In genomic region chr5:134175696-134176095, GRCm38 (mm10) we compare ENCODE assay signal across 8 mouse cellular contexts. TPM values are rescaled to one million over a fixed set of nuclear protein-coding genes. Genes with fewer than 3 reads are reported as not detected.
DNase-seq lines count a peak whose midpoint lies in the region; ATAC-seq and TF ChIP-seq lines count a peak whose summit lies in the region.

No protein-coding gene starts in this region.

- peak overlapping the region; percentile 82 for H3K9ac ChIP-seq in heart, embryonic 16.5 days (ENCODE audit: low read length)
- peak overlapping the region; percentile 94 for H3K9ac ChIP-seq in MEL (ENCODE audit: control insufficient read depth, low read depth, low read length, poor library complexity, severe bottlenecking)
- H3K9ac ChIP-seq in embryonic facial prominence, embryonic 15.5 days = peak overlapping the region; percentile 21
- peak overlapping the region; percentile 62 for H3K9ac ChIP-seq in liver, embryonic 11.5 days (ENCODE audit: low read depth, low read length)

- no peak for TF ChIP-seq CTCF in MEL (IDR thresholded peaks at IDR 0.05 in 2 of 3, conservative IDR thresholded peaks at IDR 0.05 in 1 of 3; ENCODE audit: control insufficient read depth in 1 of 3, insufficient read depth in 1 of 3, low read depth in 2 of 3, low read length in 3 of 3, poor library complexity in 1 of 3, severe bottlenecking in 1 of 3)

- no peak for TF ChIP-seq POLR2A in MEL (IDR thresholded peaks at IDR 0.05; ENCODE audit: control insufficient read depth in 1 of 2, insufficient read depth in 1 of 2, low read depth in 1 of 2, low read length in 2 of 2, poor library complexity in 1 of 2)

- peaks cover 3% of the 10 kb centered on the region; the same call in 1 of the 2 replicates for H3K36me3 ChIP-seq in heart, embryonic 16.5 days (ENCODE audit: control insufficient read depth, insufficient read depth)
- H3K36me3 ChIP-seq in MEL (ENCODE audit: control insufficient read depth in 1 of 2, insufficient read depth in 2 of 2, low read length in 2 of 2) = peaks cover 2 to 14% of the 10 kb centered on the region in 2 experiments
- peaks cover 11% of the 10 kb centered on the region; the same call in 1 of the 2 replicates for H3K36me3 ChIP-seq in embryonic facial prominence, embryonic 15.5 days
- peaks cover 6% of the 10 kb centered on the region; the same call in 1 of the 2 replicates for H3K36me3 ChIP-seq in liver, embryonic 11.5 days (ENCODE audit: control insufficient read depth, insufficient read depth, low read length)

- peak overlapping the region; percentile 83 for H3K27ac ChIP-seq in heart, embryonic 16.5 days (ENCODE audit: low read length)
- H3K27ac ChIP-seq in MEL (ENCODE audit: control insufficient read depth, low read depth, low read length) = peak overlapping the region; percentile 80
- H3K27ac ChIP-seq in embryonic facial prominence, embryonic 15.5 days (replicated peaks) = peak overlapping the region; percentile 70
- H3K27ac ChIP-seq in liver, embryonic 11.5 days (ENCODE audit: low read depth, low read length) = peak overlapping the region; percentile 72; the same call in 1 of the 2 replicates

- peaks cover 15% of the 10 kb centered on the region for H3K4me1 ChIP-seq in heart, embryonic 16.5 days (ENCODE audit: control insufficient read depth, insufficient read depth, low read length)
- H3K4me1 ChIP-seq in MEL (ENCODE audit: control insufficient read depth in 1 of 2, insufficient read depth in 2 of 2, low read length in 2 of 2) = peaks cover 0 to 6% of the 10 kb centered on the region in 2 experiments; a peak in 2 of 4 replicates
- H3K4me1 ChIP-seq in embryonic facial prominence, embryonic 15.5 days = peaks cover 15% of the 10 kb centered on the region
- peaks cover 14% of the 10 kb centered on the region for H3K4me1 ChIP-seq in liver, embryonic 11.5 days (replicated peaks; ENCODE audit: control insufficient read depth, insufficient read depth, low read length)

- peak overlapping the region; percentile 90 for H3K4me2 ChIP-seq in heart, embryonic 16.5 days (ENCODE audit: low read depth, low read length)
- H3K4me2 ChIP-seq in embryonic facial prominence, embryonic 15.5 days (replicated peaks) = peak overlapping the region; percentile 85
- H3K4me2 ChIP-seq in liver, embryonic 11.5 days = peak overlapping the region; percentile 85

- H3K4me3 ChIP-seq in heart, embryonic 16.5 days (ENCODE audit: low read length) = peak overlapping the region; percentile 92
- H3K4me3 ChIP-seq in MEL (ENCODE audit: control insufficient read depth in 1 of 2, insufficient read depth in 1 of 2, low read depth in 2 of 2, low read length in 2 of 2) = peak overlapping the region; percentile 93 to 97
- peak overlapping the region; percentile 63 for H3K4me3 ChIP-seq in embryonic facial prominence, embryonic 15.5 days (replicated peaks)
- peak overlapping the region; percentile 68 for H3K4me3 ChIP-seq in liver, embryonic 11.5 days (ENCODE audit: low read depth, low read length)

- H3K27me3 ChIP-seq in heart, embryonic 16.5 days (ENCODE audit: control insufficient read depth, insufficient read depth, low read length) = no peaks in the 10 kb centered on the region
- H3K27me3 ChIP-seq in MEL (ENCODE audit: control insufficient read depth in 1 of 2, insufficient read depth in 2 of 2, low read length in 2 of 2) = no peaks in the 10 kb centered on the region
- no peaks in the 10 kb centered on the region for H3K27me3 ChIP-seq in embryonic facial prominence, embryonic 15.5 days
- no peaks in the 10 kb centered on the region for H3K27me3 ChIP-seq in liver, embryonic 11.5 days (replicated peaks; ENCODE audit: control insufficient read depth, insufficient read depth, low read length)

- H3K9me3 ChIP-seq in heart, embryonic 16.5 days (replicated peaks; ENCODE audit: control insufficient read depth, low read length) = no peaks in the 10 kb centered on the region
- no peaks in the 10 kb centered on the region for H3K9me3 ChIP-seq in MEL (replicated peaks; ENCODE audit: insufficient read depth, low read length)
- H3K9me3 ChIP-seq in embryonic facial prominence, embryonic 15.5 days (replicated peaks) = no peaks in the 10 kb centered on the region
- H3K9me3 ChIP-seq in liver, embryonic 11.5 days (ENCODE audit: control insufficient read depth, low read length) = no peaks in the 10 kb centered on the region

- DNase-seq in heart, adult 8-10 months (ENCODE audit: low spot score) = no peak
- DNase-seq in MEL (ENCODE audit: low read depth, low spot score) = peak; percentile 65
- DNase-seq in liver, embryonic 11.5 days (ENCODE audit: low spot score) = peak; percentile 48
- peak; percentile 28 for DNase-seq in testis, postnatal 14 days (ENCODE audit: low spot score)
- no peak for DNase-seq in gastrocnemius, adult 18-20 months (ENCODE audit: low spot score)
- DNase-seq in right cerebral cortex, adult 2 months (ENCODE audit: low spot score in 2 of 2) = no peak

- H3K79me2 ChIP-seq in MEL (ENCODE audit: control insufficient read depth, insufficient read depth, low read length, poor library complexity) = peaks cover 27% of the 10 kb centered on the region

- 12% methylated on average over 10 of the region's 10 CpGs for WGBS in heart, embryonic 16.5 days
- 10% methylated on average over 10 of the region's 10 CpGs for WGBS in embryonic facial prominence, embryonic 15.5 days
- 7% methylated on average over 10 of the region's 10 CpGs for WGBS in liver, embryonic 11.5 days

- TF ChIP-seq EP300 in MEL (IDR thresholded peaks at IDR 0.05; ENCODE audit: low read depth in 1 of 2, low read length in 2 of 2) = no peak

- ATAC-seq in heart, embryonic 16.5 days (replicated peaks; ENCODE audit: extremely low read depth, insufficient read depth, low FRiP score) = no peak
- ATAC-seq in embryonic facial prominence, embryonic 15.5 days (ENCODE audit: insufficient number of reproducible peaks, low FRiP score, low TSS enrichment, low read depth) = no peak
- ATAC-seq in liver, embryonic 11.5 days (replicated peaks; ENCODE audit: low FRiP score) = peak; percentile 5; the same call in 1 of the 2 replicates

- no peak for TF ChIP-seq RAD21 in MEL (IDR thresholded peaks at IDR 0.05; ENCODE audit: low read depth, low read length)

TF ChIP-seq in MEL, 35 proteins besides CTCF, POLR2A, EP300 and RAD21:
- TF ChIP-seq TBP (IDR thresholded peaks at IDR 0.05; ENCODE audit: low read depth, low read length) (peak; percentile 92), ETS1 (IDR thresholded peaks at IDR 0.05; ENCODE audit: low read depth, low read length) (no peak)

RNA-seq across cellular contexts. Expression of gene Rcc1l, which starts 0.9 kb away (rescaled TPM):
- polyA plus RNA-seq in heart, embryonic 16.5 days (2015; fragmentation: Nextera tagmentation; extraction: Ambion mirVana) = 23.1 and 25.1 TPM in 2 replicates
- 10 to 100 TPM; 32.2 to 40.2 (median 33.8) TPM for total RNA-seq in heart, adult 8-10 months (2022)
- total RNA-seq in MEL (2012; rRNA removed) = 54.1 and 59.1 TPM in 2 replicates
- polyA plus RNA-seq in MEL (2012; ENCODE audit: insufficient read depth in 1 of 2, insufficient read length in 2 of 2, low read depth in 1 of 2, low replicate concordance in 2 of 2, missing spikeins in 1 of 2) = 10 to 100 TPM in 1 of 2 experiments, not detected in 1; 51.7 TPM
- 26.1 and 29.4 TPM in 2 replicates for polyA plus RNA-seq in embryonic facial prominence, embryonic 15.5 days (2015; fragmentation: Nextera tagmentation; extraction: Ambion mirVana)
- polyA plus RNA-seq in liver, embryonic 11.5 days (2014; fragmentation: Nextera tagmentation; extraction: Ambion mirVana) = 39.1 and 43.8 TPM in 2 replicates
- 10 to 100 TPM; 22.7 to 25.2 TPM for total RNA-seq in gastrocnemius, adult 18-20 months (2021)

RNA-seq across cellular contexts. Expression of gene Gtf2ird2, which starts 8.1 kb away (rescaled TPM):
- polyA plus RNA-seq in heart, embryonic 16.5 days (2015; fragmentation: Nextera tagmentation; extraction: Ambion mirVana) = 5.0 and 6.7 TPM in 2 replicates
- 1 to 10 TPM; 4.8 to 7.8 (median 5.8) TPM for total RNA-seq in heart, adult 8-10 months (2022)
- 2.6 and 3.6 TPM in 2 replicates for total RNA-seq in MEL (2012; rRNA removed)
- polyA plus RNA-seq in MEL (2012; ENCODE audit: insufficient read depth in 1 of 2, insufficient read length in 2 of 2, low read depth in 1 of 2, low replicate concordance in 2 of 2, missing spikeins in 1 of 2) = 1 to 10 TPM in 1 of 2 experiments, not detected in 1; 4.6 TPM
- 8.8 and 9.0 TPM in 2 replicates for polyA plus RNA-seq in embryonic facial prominence, embryonic 15.5 days (2015; fragmentation: Nextera tagmentation; extraction: Ambion mirVana)
- 5.1 and 5.9 TPM in 2 replicates for polyA plus RNA-seq in liver, embryonic 11.5 days (2014; fragmentation: Nextera tagmentation; extraction: Ambion mirVana)
- 1 to 10 TPM; 5.0 to 6.3 TPM for total RNA-seq in gastrocnemius, adult 18-20 months (2021)

RNA-seq across cellular contexts. Expression of gene Ncf1, which starts 53.7 kb away (rescaled TPM):
- 3.0 and 3.5 TPM in 2 replicates for polyA plus RNA-seq in heart, embryonic 16.5 days (2015; fragmentation: Nextera tagmentation; extraction: Ambion mirVana)
- 10 to 100 TPM in 1 of 4 experiments, 1 to 10 TPM in 3; 2.8 to 10.1 (median 3.9) TPM for total RNA-seq in heart, adult 8-10 months (2022)
- 0.58 and 0.59 TPM in 2 replicates for total RNA-seq in MEL (2012; rRNA removed)
- 1 to 10 TPM in 1 of 2 experiments, not detected in 1; 3.3 TPM for polyA plus RNA-seq in MEL (2012; ENCODE audit: insufficient read depth in 1 of 2, insufficient read length in 2 of 2, low read depth in 1 of 2, low replicate concordance in 2 of 2, missing spikeins in 1 of 2)
- polyA plus RNA-seq in embryonic facial prominence, embryonic 15.5 days (2015; fragmentation: Nextera tagmentation; extraction: Ambion mirVana) = 10.2 and 10.3 TPM in 2 replicates
- 9.3 and 11.7 TPM in 2 replicates for polyA plus RNA-seq in liver, embryonic 11.5 days (2014; fragmentation: Nextera tagmentation; extraction: Ambion mirVana)
- total RNA-seq in gastrocnemius, adult 18-20 months (2021) = 1 to 10 TPM; 2.1 to 2.2 TPM

Comparison
In these comparisons a context has a peak if more than half of its experiments do, and no peak if none do; other contexts are left out.
1. H3K9ac ChIP-seq: peak in every context shown above with its lines; median percentile 94 in MEL; 82 in heart, embryonic 16.5 days; 62 in liver, embryonic 11.5 days; 21 in embryonic facial prominence, embryonic 15.5 days.
2. DNase-seq: peak in MEL (single experiment), liver, embryonic 11.5 days (single experiment) and testis, postnatal 14 days (single experiment); none in heart, adult 8-10 months (single experiment), gastrocnemius, adult 18-20 months (single experiment) and right cerebral cortex, adult 2 months (0 of 2).
3. Peak in every context shown above with its lines, with median percentiles within 50 percentile points of each other: H3K27ac ChIP-seq, H3K4me2 ChIP-seq and H3K4me3 ChIP-seq.